Mouse (Mus musculus): ENCODE measurements around the gene Upf2. TPM values are rescaled to one million over a fixed set of nuclear protein-coding genes. Genes with fewer than 3 reads are reported as not detected.

Gene Upf2
- polyA plus RNA-seq, 1 experiment from 2014 or later, result 5.2 TPM

GRCm38 (mm10) chr2:6100027-6100749 is 148.9 kb downstream of the Upf2 start:
- WGBS, result 40% methylated on average over 51 of the region's 51 CpGs
- ATAC-seq, result no peak

GRCm38 (mm10) chr2:6100755-6101154 is 149.5 kb downstream of the Upf2 start:
- 57% methylated on average over 20 of the region's 20 CpGs for WGBS
- TF ChIP-seq CTCF (IDR thresholded peaks at IDR 0.05; ENCODE audit: low read depth), result no peak
- no peak for ATAC-seq

More at GRCm38 (mm10) chr2:6100027-6100749, 148.9 kb downstream of the Upf2 start:
- Histone ChIP-seq H3K36me3 (ENCODE audit: control insufficient read depth, insufficient read depth) (peaks cover 8% of the 10 kb centered on the region), H3K9me3 (ENCODE audit: control insufficient read depth) (no peaks in the 10 kb centered on the region), H3K27me3 (replicated peaks; ENCODE audit: control insufficient read depth, insufficient read depth, low read length) (no peaks in the 10 kb centered on the region), H3K9ac (ENCODE audit: low read depth, low read length) (no peak overlapping the region), H3K4me2 (replicated peaks; ENCODE audit: low read depth) (peak overlapping the region; percentile 59), H3K27ac (ENCODE audit: low read depth, low read length) (no peak overlapping the region), H3K4me3 (ENCODE audit: low read depth, low read length) (peak overlapping the region; percentile 17), H3K4me1 (replicated peaks; ENCODE audit: control insufficient read depth, insufficient read depth, low read length) (peaks cover 14% of the 10 kb centered on the region)
- no peak for TF ChIP-seq CTCF (IDR thresholded peaks at IDR 0.05; ENCODE audit: low read depth)

GRCm38 (mm10) chr2:6105437-6105836 is 154.2 kb downstream of the Upf2 start:
- 92% methylated on average over 2 of the region's 2 CpGs for WGBS

More at GRCm38 (mm10) chr2:6100755-6101154, 149.5 kb downstream of the Upf2 start:
- H3K9me3 ChIP-seq (ENCODE audit: control insufficient read depth), result no peaks in the 10 kb centered on the region
- H3K4me2 ChIP-seq (replicated peaks; ENCODE audit: low read depth), result peak overlapping the region; percentile 59
- peaks cover 11% of the 10 kb centered on the region for H3K36me3 ChIP-seq (ENCODE audit: control insufficient read depth, insufficient read depth)
- no peaks in the 10 kb centered on the region for H3K27me3 ChIP-seq (replicated peaks; ENCODE audit: control insufficient read depth, insufficient read depth, low read length)
- H3K4me3 ChIP-seq (ENCODE audit: low read depth, low read length), result peak overlapping the region; percentile 17; the same call in 1 of the 2 replicates
- peaks cover 14% of the 10 kb centered on the region for H3K4me1 ChIP-seq (replicated peaks; ENCODE audit: control insufficient read depth, insufficient read depth, low read length)
- no peak overlapping the region for H3K27ac ChIP-seq (ENCODE audit: low read depth, low read length)
- H3K9ac ChIP-seq (ENCODE audit: low read depth, low read length), result no peak overlapping the region

More at GRCm38 (mm10) chr2:6105437-6105836, 154.2 kb downstream of the Upf2 start:
- Histone ChIP-seq H3K4me3 (ENCODE audit: low read depth, low read length) (no peak overlapping the region), H3K36me3 (ENCODE audit: control insufficient read depth, insufficient read depth) (peaks cover 10% of the 10 kb centered on the region), H3K27ac (ENCODE audit: low read depth, low read length) (no peak overlapping the region), H3K9ac (ENCODE audit: low read depth, low read length) (no peak overlapping the region), H3K9me3 (ENCODE audit: control insufficient read depth) (no peaks in the 10 kb centered on the region), H3K27me3 (replicated peaks; ENCODE audit: control insufficient read depth, insufficient read depth, low read length) (no peaks in the 10 kb centered on the region), H3K4me1 (replicated peaks; ENCODE audit: control insufficient read depth, insufficient read depth, low read length) (no peaks in the 10 kb centered on the region), H3K4me2 (replicated peaks; ENCODE audit: low read depth) (no peak overlapping the region)
- ATAC-seq, result no peak
- TF ChIP-seq CTCF (IDR thresholded peaks at IDR 0.05; ENCODE audit: low read depth), result no peak

Other genes with a start within 250 kb of the Upf2 start
- 11.3 and 14.0 TPM in 2 replicates for gene Camk1d, start 237.0 kb upstream of the Upf2 start, polyA plus RNA-seq (2015; fragmentation: Nextera tagmentation; extraction: Ambion mirVana)
- gene Nudt5, start 106.5 kb upstream of the Upf2 start, polyA plus RNA-seq (2015; fragmentation: Nextera tagmentation; extraction: Ambion mirVana), result 22.9 and 24.1 TPM in 2 replicates
- 126 and 129 TPM in 2 replicates for gene Cdc123, start 106.3 kb upstream of the Upf2 start, polyA plus RNA-seq (2015; fragmentation: Nextera tagmentation; extraction: Ambion mirVana)
- gene Gm13199, start 88.5 kb upstream of the Upf2 start, polyA plus RNA-seq (2015; fragmentation: Nextera tagmentation; extraction: Ambion mirVana), result 0.22 and 0.47 TPM in 2 replicates
- gene Sec61a2, start 56.0 kb upstream of the Upf2 start, polyA plus RNA-seq (2015; fragmentation: Nextera tagmentation; extraction: Ambion mirVana), result 17.4 and 17.5 TPM in 2 replicates
- gene Dhtkd1, start 8.7 kb upstream of the Upf2 start, polyA plus RNA-seq (2015; fragmentation: Nextera tagmentation; extraction: Ambion mirVana), result 0.26 and 0.27 TPM in 2 replicates
- gene Proser2, start 178.7 kb downstream of the Upf2 start, polyA plus RNA-seq (2015; fragmentation: Nextera tagmentation; extraction: Ambion mirVana), result 9.0 and 10.4 TPM in 2 replicates